Mouse (Mus musculus): ENCODE data around the gene Bmp8a. TPM values are rescaled to one million over a fixed set of nuclear protein-coding genes. Genes with fewer than 3 reads are reported as not detected.
"Not testable (repeated sequence)": the region's sequence is repeated elsewhere in the genome, so short reads cannot be mapped to it uniquely, and the experiment has no call there.

Gene Bmp8a
- polyA plus RNA-seq, 1 experiment from 2014 or later = 0.20 TPM

- H3K4me3 ChIP-seq (ENCODE audit: low read length) = no peak overlapping the region
- no peak for ATAC-seq (ENCODE audit: low FRiP score, low TSS enrichment)
- H3K27me3 ChIP-seq (ENCODE audit: control insufficient read depth, insufficient read depth, low read length) = no peaks in the 10 kb centered on the region
- no peak overlapping the region for H3K4me2 ChIP-seq (replicated peaks; ENCODE audit: low read depth, low read length)
- H3K4me1 ChIP-seq (ENCODE audit: control insufficient read depth, insufficient read depth, low read length) = no peaks in the 10 kb centered on the region
- no peak overlapping the region for H3K9ac ChIP-seq (ENCODE audit: low read depth, low read length)
- 86% methylated on average over 5 of the region's 5 CpGs for WGBS
- H3K9me3 ChIP-seq (ENCODE audit: control insufficient read depth, low read length) = no peaks in the 10 kb centered on the region
- H3K27ac ChIP-seq (ENCODE audit: low read depth, low read length) = no peak overlapping the region
- H3K36me3 ChIP-seq (ENCODE audit: control insufficient read depth, insufficient read depth, low read length) = peaks cover 93% of the 10 kb centered on the region
These were observed 46.9 kb downstream of the Bmp8a start for GRCm38 (mm10) chr4:123296148-123296534.

- no peaks in the 10 kb centered on the region for H3K27me3 ChIP-seq (ENCODE audit: control insufficient read depth, insufficient read depth, low read length)
- no peaks in the 10 kb centered on the region for H3K9me3 ChIP-seq (ENCODE audit: control insufficient read depth, low read length)
- peaks cover 96% of the 10 kb centered on the region for H3K36me3 ChIP-seq (ENCODE audit: control insufficient read depth, insufficient read depth, low read length)
- H3K4me1 ChIP-seq (ENCODE audit: control insufficient read depth, insufficient read depth, low read length) = no peaks in the 10 kb centered on the region
- no peak overlapping the region for H3K4me2 ChIP-seq (replicated peaks; ENCODE audit: low read depth, low read length)
- 79% methylated on average over 18 of the region's 21 CpGs for WGBS
- no peak overlapping the region for H3K9ac ChIP-seq (ENCODE audit: low read depth, low read length)
- no peak overlapping the region for H3K27ac ChIP-seq (ENCODE audit: low read depth, low read length)
- ATAC-seq (ENCODE audit: low FRiP score, low TSS enrichment) = no peak
- H3K4me3 ChIP-seq (ENCODE audit: low read length) = no peak overlapping the region
These were observed 47.4 kb downstream of the Bmp8a start for GRCm38 (mm10) chr4:123295516-123296147.

- H3K4me3 ChIP-seq (ENCODE audit: low read length); H3K27me3 ChIP-seq (ENCODE audit: control insufficient read depth, insufficient read depth, low read length); H3K27ac ChIP-seq (ENCODE audit: low read depth, low read length); H3K9ac ChIP-seq (ENCODE audit: low read depth, low read length); H3K9me3 ChIP-seq (ENCODE audit: control insufficient read depth, low read length); H3K4me1 ChIP-seq (ENCODE audit: control insufficient read depth, insufficient read depth, low read length); H3K4me2 ChIP-seq (replicated peaks; ENCODE audit: low read depth, low read length); ATAC-seq (ENCODE audit: low FRiP score, low TSS enrichment): not testable (repeated sequence)
- WGBS = 92% methylated on average over 15 of the region's 15 CpGs
- H3K36me3 ChIP-seq (ENCODE audit: control insufficient read depth, insufficient read depth, low read length) = peaks cover 94% of the 10 kb centered on the region
These were observed 48.0 kb downstream of the Bmp8a start for GRCm38 (mm10) chr4:123295026-123295425.

GRCm38 (mm10) chr4:123293661-123294443 lies 49.2 kb downstream of the Bmp8a start:
- no peak overlapping the region for H3K4me2 ChIP-seq (replicated peaks; ENCODE audit: low read depth, low read length)
- no peak overlapping the region for H3K9ac ChIP-seq (ENCODE audit: low read depth, low read length)
- H3K4me3 ChIP-seq (ENCODE audit: low read length) = no peak overlapping the region
- H3K4me1 ChIP-seq (ENCODE audit: control insufficient read depth, insufficient read depth, low read length) = no peaks in the 10 kb centered on the region
- ATAC-seq (ENCODE audit: low FRiP score, low TSS enrichment) = no peak
- H3K9me3 ChIP-seq (ENCODE audit: control insufficient read depth, low read length) = no peaks in the 10 kb centered on the region
- 76% methylated on average over 7 of the region's 7 CpGs for WGBS
- peaks cover 94% of the 10 kb centered on the region for H3K36me3 ChIP-seq (ENCODE audit: control insufficient read depth, insufficient read depth, low read length)
- H3K27me3 ChIP-seq (ENCODE audit: control insufficient read depth, insufficient read depth, low read length) = no peaks in the 10 kb centered on the region
- H3K27ac ChIP-seq (ENCODE audit: low read depth, low read length) = no peak overlapping the region

GRCm38 (mm10) chr4:123292989-123293388 lies 50.1 kb downstream of the Bmp8a start:
- Histone ChIP-seq H3K4me2 (replicated peaks; ENCODE audit: low read depth, low read length) (no peak overlapping the region), H3K27me3 (ENCODE audit: control insufficient read depth, insufficient read depth, low read length) (no peaks in the 10 kb centered on the region), H3K9me3 (ENCODE audit: control insufficient read depth, low read length) (no peaks in the 10 kb centered on the region), H3K27ac (ENCODE audit: low read depth, low read length) (no peak overlapping the region), H3K4me1 (ENCODE audit: control insufficient read depth, insufficient read depth, low read length) (no peaks in the 10 kb centered on the region), H3K4me3 (ENCODE audit: low read length) (no peak overlapping the region), H3K9ac (ENCODE audit: low read depth, low read length) (no peak overlapping the region), H3K36me3 (ENCODE audit: control insufficient read depth, insufficient read depth, low read length) (peaks cover 97% of the 10 kb centered on the region)
- WGBS = 78% methylated on average over 7 of the region's 7 CpGs
- no peak for ATAC-seq (ENCODE audit: low FRiP score, low TSS enrichment)

- Histone ChIP-seq H3K27me3 (ENCODE audit: control insufficient read depth, insufficient read depth, low read length) (no peaks in the 10 kb centered on the region), H3K4me3 (ENCODE audit: low read length) (no peak overlapping the region), H3K4me2 (replicated peaks; ENCODE audit: low read depth, low read length) (no peak overlapping the region), H3K4me1 (ENCODE audit: control insufficient read depth, insufficient read depth, low read length) (no peaks in the 10 kb centered on the region), H3K27ac (ENCODE audit: low read depth, low read length) (no peak overlapping the region), H3K9me3 (ENCODE audit: control insufficient read depth, low read length) (no peaks in the 10 kb centered on the region), H3K36me3 (ENCODE audit: control insufficient read depth, insufficient read depth, low read length) (peaks cover 97% of the 10 kb centered on the region), H3K9ac (ENCODE audit: low read depth, low read length) (no peak overlapping the region)
- WGBS = 91% methylated on average over 3 of the region's 3 CpGs
- no peak for ATAC-seq (ENCODE audit: low FRiP score, low TSS enrichment)
These were observed 50.7 kb downstream of the Bmp8a start for GRCm38 (mm10) chr4:123292390-123292789.

- 88% methylated on average over 12 of the region's 12 CpGs for WGBS
- Histone ChIP-seq H3K27me3 (ENCODE audit: control insufficient read depth, insufficient read depth, low read length) (no peaks in the 10 kb centered on the region), H3K9ac (ENCODE audit: low read depth, low read length) (no peak overlapping the region), H3K27ac (ENCODE audit: low read depth, low read length) (no peak overlapping the region), H3K4me2 (replicated peaks; ENCODE audit: low read depth, low read length) (no peak overlapping the region), H3K4me3 (ENCODE audit: low read length) (no peak overlapping the region), H3K36me3 (ENCODE audit: control insufficient read depth, insufficient read depth, low read length) (peaks cover 86% of the 10 kb centered on the region), H3K4me1 (ENCODE audit: control insufficient read depth, insufficient read depth, low read length) (peaks cover 17% of the 10 kb centered on the region), H3K9me3 (ENCODE audit: control insufficient read depth, low read length) (no peaks in the 10 kb centered on the region)
- no peak for ATAC-seq (ENCODE audit: low FRiP score, low TSS enrichment)
These were observed 54.0 kb downstream of the Bmp8a start for GRCm38 (mm10) chr4:123289038-123289437.

- Histone ChIP-seq H3K4me1 (ENCODE audit: control insufficient read depth, insufficient read depth, low read length) (peaks cover 19% of the 10 kb centered on the region), H3K9ac (ENCODE audit: low read depth, low read length) (no peak overlapping the region), H3K4me2 (replicated peaks; ENCODE audit: low read depth, low read length) (no peak overlapping the region), H3K27ac (ENCODE audit: low read depth, low read length) (no peak overlapping the region), H3K27me3 (ENCODE audit: control insufficient read depth, insufficient read depth, low read length) (no peaks in the 10 kb centered on the region), H3K9me3 (ENCODE audit: control insufficient read depth, low read length) (no peaks in the 10 kb centered on the region), H3K36me3 (ENCODE audit: control insufficient read depth, insufficient read depth, low read length) (peaks cover 63% of the 10 kb centered on the region), H3K4me3 (ENCODE audit: low read length) (no peak overlapping the region)
- WGBS = 94% methylated on average over 2 of the region's 2 CpGs
- no peak for ATAC-seq (ENCODE audit: low FRiP score, low TSS enrichment)
These were observed 56.3 kb downstream of the Bmp8a start for GRCm38 (mm10) chr4:123286790-123287189.
